Mouse (Mus musculus) liver, postnatal 0 days (tissue): Measurements from ENCODE around the gene Gucy2d. TPM values are rescaled to one million over a fixed set of nuclear protein-coding genes. Genes with fewer than 3 reads are reported as not detected.

Source experiments
- ATAC-seq: fragments of 200-750 bp; cut with Nextera tagmentation; 2 replicates; pipeline ENCODE4 v1.8.0; 2017; ENCODE audit warnings: mild to moderate bottlenecking, moderate library complexity
- DNase-seq: peaks from one replicate; pipeline ENCODE4 v3.0.0-alpha.2; 2016
- H3K27ac ChIP-seq: fragments of 300-500 bp; sonication (generic); 2 replicates; pipeline ENCODE4 v1.5.1; 2014; ENCODE audit warnings: antibody characterized with exemption, moderate library complexity, mild to moderate bottlenecking, low read depth
- H3K27me3 ChIP-seq: fragments of 300-500 bp; sonication (generic); 2 replicates; pipeline ENCODE4 v1.6.1; 2014; ENCODE audit warnings: low read length, control low read depth, mixed read lengths; ENCODE audit not compliant: insufficient read depth
- H3K36me3 ChIP-seq: fragments of 300-500 bp; sonication (generic); replicated peaks from 2 replicates; pipeline ENCODE4 v1.6.1; 2014; ENCODE audit warnings: mild to moderate bottlenecking, control low read depth, low read length, moderate library complexity, mixed read lengths; ENCODE audit not compliant: insufficient read depth
- H3K4me1 ChIP-seq: fragments of 300-500 bp; sonication (generic); 2 replicates; pipeline ENCODE4 v1.6.1; 2014; ENCODE audit warnings: antibody characterized with exemption, mild to moderate bottlenecking, control low read depth; ENCODE audit not compliant: insufficient read depth
- H3K4me2 ChIP-seq: fragments of 300-500 bp; sonication (generic); 2 replicates; pipeline ENCODE4 v1.6.1; 2014; ENCODE audit warnings: low read depth, mild to moderate bottlenecking, low read length, moderate library complexity, mixed read lengths
- H3K4me3 ChIP-seq: fragments of 300-500 bp; sonication (generic); 2 replicates; pipeline ENCODE4 v1.5.1; 2014; ENCODE audit warnings: low read depth, low read length
- H3K9ac ChIP-seq: fragments of 300-500 bp; sonication (generic); replicated peaks from 2 replicates; pipeline ENCODE4 v1.6.1; 2014; ENCODE audit warnings: mild to moderate bottlenecking, moderate library complexity
- H3K9me3 ChIP-seq: fragments of 300-500 bp; sonication (generic); 2 replicates; pipeline ENCODE4 v1.6.1; 2016; ENCODE audit warnings: mild to moderate bottlenecking, control low read depth, low read length, mixed read lengths
- CTCF ChIP-seq: sonication (generic); IDR thresholded peaks from 2 replicates; pipeline ENCODE4 v1.5.1; 2016; ENCODE audit warnings: antibody characterized with exemption, low read depth
- EP300 ChIP-seq: IDR thresholded peaks from 2 replicates; pipeline ENCODE4 v1.6.1; 2016; ENCODE audit warnings: antibody characterized with exemption, low read depth, mild to moderate bottlenecking
- WGBS: fragments of 180-500 bp; shearing (Covaris S2); extraction: QIAGEN DNeasy Blood & Tissue Kit; methylation state at CpG from one replicate; pipeline ENCODE4 v1.1.7; 2014; ENCODE audit not compliant: insufficient replicate concordance; 5-methylcytosine and 5-hydroxymethylcytosine counted together
- polyA plus RNA-seq: library from polyadenylated mRNA; unstranded; fragments of >200 nt; fragmentation: Nextera tagmentation; extraction: Ambion mirVana; gene quantifications from 2 replicates; pipeline ENCODE4 v1.2.1, GENCODE M21; 2015

Gene Gucy2d
- polyA plus RNA-seq, 1 experiment from 2014 or later: not detected

GRCm38 (mm10) chr7:98502921-98503320, 62.7 kb downstream of the Gucy2d start:
- Histone ChIP-seq H3K27me3 (no peaks in the 10 kb centered on the region), H3K4me1 (no peaks in the 10 kb centered on the region), H3K27ac (no peak overlapping the region), H3K4me3 (no peak overlapping the region), H3K4me2 (no peak overlapping the region), H3K9ac (no peak overlapping the region), H3K36me3 (no peaks in the 10 kb centered on the region), H3K9me3 (no peaks in the 10 kb centered on the region)
- DNase-seq (no peak), ATAC-seq (no peak)
- WGBS: 40% methylated on average over 5 of the region's 5 CpGs
- no peak for TF ChIP-seq EP300
- TF ChIP-seq CTCF: no peak

GRCm38 (mm10) chr7:98503951-98504647, 63.9 kb downstream of the Gucy2d start:
- H3K27ac ChIP-seq: 0 out of 2 replicates have a peak overlapping the region, but pooled peaks have one; percentile 11
- no peak for TF ChIP-seq CTCF
- no peak for TF ChIP-seq EP300

DNA sequence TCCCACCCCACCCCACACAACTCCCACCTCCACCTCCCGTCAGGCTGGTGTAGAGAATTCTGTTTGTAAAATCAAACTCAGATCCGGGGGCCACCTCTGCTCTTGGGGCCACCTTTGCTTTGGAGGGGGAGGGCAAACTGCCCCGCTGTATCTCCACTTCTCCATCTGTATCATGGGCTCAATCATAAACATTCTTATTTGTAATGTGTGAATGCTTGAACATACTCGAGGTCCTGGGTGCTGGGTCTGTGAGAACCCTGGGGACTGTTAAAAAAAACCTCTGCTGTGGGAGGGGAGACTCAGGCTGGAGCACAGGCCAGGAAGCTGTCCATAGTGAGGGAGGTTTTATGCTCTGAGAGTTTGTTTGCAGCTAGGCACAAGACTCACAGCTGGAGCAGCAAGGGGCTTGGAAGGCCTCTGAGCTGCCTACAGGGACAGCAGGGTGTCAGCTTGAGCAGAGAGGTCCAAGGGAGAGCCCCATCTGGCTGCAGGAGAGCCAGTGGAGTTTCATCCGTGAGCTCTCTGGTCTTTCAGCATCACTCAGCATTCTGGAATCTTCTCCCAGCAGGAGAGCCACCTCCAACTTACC, 64.6 kb downstream of the Gucy2d start:
- H3K4me1 ChIP-seq: no peaks in the 10 kb centered on the region
- no peaks in the 10 kb centered on the region for H3K27me3 ChIP-seq
- H3K36me3 ChIP-seq: no peaks in the 10 kb centered on the region
- peak overlapping the region; percentile 44; the same call in 1 of the 2 replicates for H3K27ac ChIP-seq
- WGBS: 41% methylated on average over 5 of the region's 5 CpGs
- H3K9me3 ChIP-seq: no peaks in the 10 kb centered on the region
- DNase-seq (no peak), ATAC-seq (no peak)
- TF ChIP-seq EP300 (no peak), CTCF (no peak)
- no peak overlapping the region for H3K4me2 ChIP-seq
- no peak overlapping the region for H3K9ac ChIP-seq
- no peak overlapping the region for H3K4me3 ChIP-seq

More at GRCm38 (mm10) chr7:98503951-98504647, 63.9 kb downstream of the Gucy2d start:
- Histone ChIP-seq H3K4me2 (no peak overlapping the region), H3K27me3 (no peaks in the 10 kb centered on the region), H3K9me3 (no peaks in the 10 kb centered on the region), H3K4me1 (no peaks in the 10 kb centered on the region), H3K4me3 (no peak overlapping the region), H3K36me3 (no peaks in the 10 kb centered on the region), H3K9ac (no peak overlapping the region)
- DNase-seq: no peak
- WGBS: 68% methylated on average over 6 of the region's 6 CpGs
- no peak for ATAC-seq

DNA sequence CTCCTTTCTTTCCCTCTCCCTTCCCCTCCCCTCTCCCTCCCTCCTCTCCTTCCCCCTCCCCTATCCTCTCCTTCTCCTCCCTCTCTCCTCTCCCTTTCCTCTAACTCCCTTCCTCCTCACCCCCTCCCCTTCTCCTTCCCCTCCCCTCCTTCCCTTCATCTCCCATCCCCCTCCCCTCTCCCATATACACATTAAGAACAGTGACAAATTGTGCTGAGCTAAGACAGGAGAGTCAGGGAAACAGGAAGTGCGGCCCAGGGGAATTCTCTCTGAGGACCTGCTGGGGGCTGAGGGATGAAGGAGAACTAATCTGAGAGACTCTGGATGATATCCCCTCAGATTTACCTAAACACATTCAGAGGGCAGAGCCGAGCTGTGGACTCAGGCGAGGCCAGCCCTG, 65.4 kb downstream of the Gucy2d start:
- ATAC-seq (no peak), DNase-seq (no peak)
- Histone ChIP-seq H3K9ac (no peak overlapping the region), H3K27ac (no peak overlapping the region), H3K4me2 (no peak overlapping the region), H3K4me3 (no peak overlapping the region), H3K9me3 (no peaks in the 10 kb centered on the region), H3K27me3 (no peaks in the 10 kb centered on the region), H3K4me1 (no peaks in the 10 kb centered on the region), H3K36me3 (no peaks in the 10 kb centered on the region)
- TF ChIP-seq CTCF (no peak), EP300 (no peak)
- WGBS: 50% methylated on average over 3 of the region's 3 CpGs

DNA sequence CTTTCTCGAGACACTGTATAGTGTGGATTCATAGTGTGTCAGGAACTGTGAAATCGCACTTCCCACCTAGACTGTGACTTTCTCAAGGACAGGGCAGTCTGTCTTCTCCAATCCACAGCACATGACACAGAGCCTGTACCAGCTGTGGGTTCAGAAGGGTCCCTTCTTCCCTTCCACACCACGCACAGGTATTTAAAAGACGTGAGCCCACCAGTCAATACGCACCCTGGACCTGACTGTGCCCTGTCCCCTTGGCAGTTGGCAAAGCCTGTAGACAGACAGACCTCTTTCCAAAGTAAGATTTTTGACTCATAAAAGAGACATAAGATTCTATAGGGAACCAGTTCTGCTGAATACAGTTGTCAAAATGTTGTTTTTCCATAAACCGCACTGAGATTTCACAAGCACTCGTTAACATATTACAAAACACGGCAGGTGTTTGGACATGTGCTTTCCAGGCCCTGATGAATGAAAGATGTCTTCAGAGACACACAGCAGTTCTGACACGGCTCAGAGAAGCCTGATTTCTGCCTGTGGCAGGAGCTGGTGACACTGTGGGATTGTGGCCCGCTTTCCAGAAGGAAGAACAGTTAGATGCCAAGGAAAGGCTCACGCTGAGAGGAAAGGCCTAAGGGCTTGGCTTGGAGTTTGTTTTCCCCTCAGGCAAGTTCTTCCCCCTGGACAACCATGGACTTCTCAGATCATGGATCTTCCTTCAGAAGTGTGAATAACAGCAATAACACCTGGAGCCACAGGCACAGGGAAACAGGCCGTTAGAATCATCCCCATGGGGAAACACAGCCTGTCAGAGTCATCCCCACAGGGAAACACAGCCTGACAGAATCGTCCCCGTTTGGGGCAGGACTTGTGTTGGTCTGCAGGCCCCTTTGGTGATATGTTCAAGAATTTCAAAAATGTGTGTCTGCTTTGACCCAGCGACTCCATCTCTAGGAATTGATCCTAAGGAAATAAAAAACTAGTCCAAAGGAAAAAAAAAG, 71.0 kb downstream of the Gucy2d start:
- Histone ChIP-seq H3K27me3 (no peaks in the 10 kb centered on the region), H3K27ac (peak overlapping the region; percentile 35; the same call in 1 of the 2 replicates), H3K9me3 (no peaks in the 10 kb centered on the region), H3K36me3 (no peaks in the 10 kb centered on the region), H3K9ac (no peak overlapping the region; the same call in 1 of the 2 replicates), H3K4me1 (0 out of 2 replicates have a peak, but pooled peaks cover 3% of the 10 kb centered on the region), H3K4me3 (no peak overlapping the region), H3K4me2 (no peak overlapping the region)
- 64% methylated on average over 15 of the region's 15 CpGs for WGBS
- DNase-seq (no peak), ATAC-seq (no peak)
- no peak for TF ChIP-seq EP300
- TF ChIP-seq CTCF: no peak

DNA sequence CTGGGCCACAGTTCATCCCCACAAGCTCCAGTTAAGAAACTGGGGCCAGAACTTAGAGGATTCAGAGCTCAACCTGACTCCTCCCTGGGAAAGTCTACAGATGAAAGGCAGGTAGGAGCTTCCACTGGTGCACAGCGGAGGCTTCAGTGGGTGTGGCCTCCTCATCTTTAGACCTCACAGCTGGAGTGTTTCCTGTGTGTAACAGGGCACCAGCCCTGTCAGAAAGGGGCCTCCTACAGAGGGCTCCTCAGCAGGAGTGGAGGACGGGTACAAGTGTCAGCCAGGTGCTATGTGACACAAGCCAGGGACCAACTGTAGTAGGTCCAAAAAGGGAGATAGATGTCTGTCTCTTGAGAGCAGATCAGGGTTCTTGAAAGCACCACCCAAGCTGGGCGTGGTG, 73.0 kb downstream of the Gucy2d start:
- Histone ChIP-seq H3K4me3 (no peak overlapping the region), H3K4me1 (0 out of 2 replicates have a peak, but pooled peaks cover 3% of the 10 kb centered on the region), H3K9me3 (no peaks in the 10 kb centered on the region), H3K4me2 (no peak overlapping the region), H3K27ac (no peak overlapping the region; the same call in 1 of the 2 replicates), H3K9ac (no peak overlapping the region), H3K36me3 (no peaks in the 10 kb centered on the region), H3K27me3 (no peaks in the 10 kb centered on the region)
- DNase-seq: no peak
- WGBS: 66% methylated on average over 3 of the region's 3 CpGs
- no peak for ATAC-seq
- TF ChIP-seq CTCF: no peak
- no peak for TF ChIP-seq EP300
